Mouse (Mus musculus) spleen, postnatal 14 days (tissue): ENCODE results near the gene Myh6.

ENCODE experiments used
- DNase-seq, 2 experiments: peaks; one replicate each; pipeline ENCODE4 v3.0.0; 2021 to 2022; ENCODE audit warnings: low spot score in 2 of 2

The Myh6 gene

GRCm38 (mm10) chr14:54892200-54892599 is 74.5 kb downstream of the Myh6 start, which contains the start of gene Pabpn1:
Gene Pabpn1 (plus strand): TSS chr14:54892500.
- DNase-seq: no peak
